Mouse (Mus musculus): ENCODE results near the gene Zcchc2. TPM values are rescaled to one million over a fixed set of nuclear protein-coding genes. Genes with fewer than 3 reads are reported as not detected.

Zcchc2 gene
- total and polyA plus RNA-seq, 3 experiments: 6.8 to 12.6 (median 7.8) TPM

DNA sequence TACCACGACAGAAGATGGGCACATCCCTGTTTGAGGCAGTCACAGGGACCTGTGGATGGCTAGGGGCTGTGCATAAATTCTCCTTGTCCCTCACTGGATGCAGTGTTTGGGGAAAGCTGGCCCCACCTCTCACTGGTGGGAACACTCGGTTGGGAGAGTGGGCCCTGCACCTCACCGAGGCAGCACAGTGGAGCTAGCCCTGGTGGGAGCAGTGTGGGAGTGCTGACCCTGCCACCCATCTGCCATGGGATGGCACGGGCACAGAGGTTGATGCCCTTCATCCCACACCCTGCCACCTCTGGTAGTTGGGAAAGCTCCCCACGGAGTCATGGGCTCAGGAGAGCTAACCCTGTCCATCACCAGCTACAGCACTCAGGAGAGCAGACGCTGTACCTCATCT, 41.9 kb upstream of the Zcchc2 start:
- Histone ChIP-seq H3K9ac (ENCODE audit: insufficient read depth, low read depth) (no peak overlapping the region), H3K79me2 (replicated peaks; ENCODE audit: control insufficient read depth, extremely low read depth, insufficient read depth, poor library complexity, severe bottlenecking) (no peaks in the 10 kb centered on the region), H3K4me1 (ENCODE audit: control insufficient read depth in 1 of 2, insufficient read depth in 2 of 2) (peaks cover 0 to 5% of the 10 kb centered on the region in 2 experiments; a peak in 2 of 4 replicates), H3K9me3 (replicated peaks; ENCODE audit: low read length) (no peaks in the 10 kb centered on the region), H3K4me3 (replicated peaks in 1 of 3; ENCODE audit: low read depth in 2 of 3, low read length in 2 of 3, poor library complexity in 1 of 3) (no peak overlapping the region), H3K4me2 (ENCODE audit: insufficient read depth, low read depth, poor library complexity, severe bottlenecking) (no peak overlapping the region), H3K27me3 (replicated peaks) (no peaks in the 10 kb centered on the region), H3K36me3 (replicated peaks in 1 of 2; ENCODE audit: control insufficient read depth in 1 of 2, insufficient read depth in 1 of 2, low read length in 1 of 2) (no peaks in the 10 kb centered on the region), H3K27ac (ENCODE audit: insufficient read depth, low read depth) (no peak overlapping the region)
- DNase-seq (ENCODE audit: extremely low read depth): no peak
- in situ Hi-C loops (cut with MboI; ENCODE audit: low pct_ligation_motif_present, low pct_unique_long_range_greater_than_20kb, low sequenced_read_pairs): no loop called here
- TF ChIP-seq SIN3A (IDR thresholded peaks at IDR 0.05; ENCODE audit: low read length) (no peak), KAT2A (IDR thresholded peaks at IDR 0.05; ENCODE audit: insufficient replicate concordance, low read length) (no peak), TCF12 (IDR thresholded peaks at IDR 0.05; ENCODE audit: low read depth, low read length) (no peak), NELFE (IDR thresholded peaks at IDR 0.05; ENCODE audit: low read depth, low read length) (no peak), JUND (conservative IDR thresholded peaks at IDR 0.05; ENCODE audit: low read depth, low read length) (no peak), HCFC1 (IDR thresholded peaks at IDR 0.05; ENCODE audit: low read depth, low read length) (no peak), RCOR1 (conservative IDR thresholded peaks at IDR 0.05; ENCODE audit: low read depth, low read length) (no peak), IRF4 (IDR thresholded peaks at IDR 0.05; ENCODE audit: low read depth, low read length) (no peak), MAX (IDR thresholded peaks at IDR 0.05; ENCODE audit: low read length) (no peak), MAZ (IDR thresholded peaks at IDR 0.05; ENCODE audit: low read depth, low read length) (no peak)
- dilution Hi-C loops (cut with MboI; ENCODE audit: extremely low pct_ligation_motif_present, extremely low pct_unique_long_range_greater_than_20kb, low sequenced_read_pairs): no loop called here

GRCm38 (mm10) chr1:105953588-105953987, 36.6 kb upstream of the Zcchc2 start:
- DNase-seq (ENCODE audit: extremely low read depth): no peak
- dilution Hi-C loops (cut with MboI; ENCODE audit: extremely low pct_ligation_motif_present, extremely low pct_unique_long_range_greater_than_20kb, low sequenced_read_pairs): no loop called here
- H3K4me3 ChIP-seq (replicated peaks in 1 of 3; ENCODE audit: low read depth in 2 of 3, low read length in 2 of 3, poor library complexity in 1 of 3): no peak overlapping the region
- no peaks in the 10 kb centered on the region for H3K9me3 ChIP-seq (replicated peaks; ENCODE audit: low read length)
- no peak overlapping the region for H3K4me2 ChIP-seq (ENCODE audit: insufficient read depth, low read depth, poor library complexity, severe bottlenecking)
- in situ Hi-C loops (cut with MboI; ENCODE audit: low pct_ligation_motif_present, low pct_unique_long_range_greater_than_20kb, low sequenced_read_pairs): no loop called here
- no peak overlapping the region for H3K27ac ChIP-seq (ENCODE audit: insufficient read depth, low read depth)
- H3K27me3 ChIP-seq (replicated peaks): no peaks in the 10 kb centered on the region
- TF ChIP-seq ETS1 (conservative IDR thresholded peaks at IDR 0.05; ENCODE audit: low read depth, low read length): no peak
- no peak for TF ChIP-seq MAX (IDR thresholded peaks at IDR 0.05; ENCODE audit: low read length)
- TF ChIP-seq PAX5 (IDR thresholded peaks at IDR 0.05; ENCODE audit: low read length): no peak
- no peak for TF ChIP-seq BHLHE40 (IDR thresholded peaks at IDR 0.05; ENCODE audit: low read depth, low read length)
- TF ChIP-seq TBP (conservative IDR thresholded peaks at IDR 0.05; ENCODE audit: low read depth, low read length): no peak
- TF ChIP-seq POLR2A (IDR thresholded peaks at IDR 0.05; ENCODE audit: low read depth, low read length): no peak
- no peaks in the 10 kb centered on the region for H3K36me3 ChIP-seq (replicated peaks in 1 of 2; ENCODE audit: control insufficient read depth in 1 of 2, insufficient read depth in 1 of 2, low read length in 1 of 2)
- H3K79me2 ChIP-seq (replicated peaks; ENCODE audit: control insufficient read depth, extremely low read depth, insufficient read depth, poor library complexity, severe bottlenecking): no peaks in the 10 kb centered on the region
- no peaks in the 10 kb centered on the region for H3K4me1 ChIP-seq (ENCODE audit: control insufficient read depth in 1 of 2, insufficient read depth in 2 of 2)
- no peak overlapping the region for H3K9ac ChIP-seq (ENCODE audit: insufficient read depth, low read depth)

DNA sequence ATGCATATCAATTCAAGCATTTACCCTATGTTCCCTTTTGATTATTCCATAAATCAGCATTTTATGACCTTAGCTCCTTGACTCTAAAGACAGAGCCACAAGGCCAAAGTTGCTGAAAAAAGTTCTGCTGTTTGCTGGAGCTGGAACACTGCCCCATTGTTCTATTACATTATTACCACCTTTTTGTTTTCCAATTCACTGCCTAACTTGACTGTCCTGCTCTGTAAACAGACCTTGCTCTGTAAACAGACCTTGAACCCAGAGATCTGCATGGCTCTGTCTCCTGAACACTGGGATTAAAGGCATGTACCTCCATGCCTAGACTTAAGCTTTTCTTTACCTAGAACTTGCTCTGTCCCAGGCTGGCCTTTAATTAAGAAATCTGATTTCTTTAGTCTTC, 36.2 kb upstream of the Zcchc2 start:
- Histone ChIP-seq H3K36me3 (replicated peaks in 1 of 2; ENCODE audit: control insufficient read depth in 1 of 2, insufficient read depth in 1 of 2, low read length in 1 of 2) (no peaks in the 10 kb centered on the region), H3K79me2 (replicated peaks; ENCODE audit: control insufficient read depth, extremely low read depth, insufficient read depth, poor library complexity, severe bottlenecking) (no peaks in the 10 kb centered on the region), H3K27ac (ENCODE audit: insufficient read depth, low read depth) (no peak overlapping the region), H3K4me3 (replicated peaks in 1 of 3; ENCODE audit: low read depth in 2 of 3, low read length in 2 of 3, poor library complexity in 1 of 3) (no peak overlapping the region), H3K4me2 (ENCODE audit: insufficient read depth, low read depth, poor library complexity, severe bottlenecking) (no peak overlapping the region), H3K9ac (ENCODE audit: insufficient read depth, low read depth) (no peak overlapping the region), H3K27me3 (replicated peaks) (no peaks in the 10 kb centered on the region), H3K4me1 (ENCODE audit: control insufficient read depth in 1 of 2, insufficient read depth in 2 of 2) (no peaks in the 10 kb centered on the region), H3K9me3 (replicated peaks; ENCODE audit: low read length) (no peaks in the 10 kb centered on the region)
- no peak for DNase-seq (ENCODE audit: extremely low read depth)
- dilution Hi-C loops (cut with MboI; ENCODE audit: extremely low pct_ligation_motif_present, extremely low pct_unique_long_range_greater_than_20kb, low sequenced_read_pairs): no loop called here
- in situ Hi-C loops (cut with MboI; ENCODE audit: low pct_ligation_motif_present, low pct_unique_long_range_greater_than_20kb, low sequenced_read_pairs): no loop called here
- TF ChIP-seq USF1 (IDR thresholded peaks at IDR 0.05; ENCODE audit: low read depth, low read length) (no peak), ETS1 (conservative IDR thresholded peaks at IDR 0.05; ENCODE audit: low read depth, low read length) (no peak), E2F4 (IDR thresholded peaks at IDR 0.05; ENCODE audit: insufficient replicate concordance, low read depth, low read length) (no peak), EP300 (IDR thresholded peaks at IDR 0.05; ENCODE audit: low read length) (no peak), IRF4 (IDR thresholded peaks at IDR 0.05; ENCODE audit: low read depth, low read length) (no peak), ZNF384 (IDR thresholded peaks at IDR 0.05; ENCODE audit: low read depth, low read length) (no peak), POLR2AphosphoS2 (IDR thresholded peaks at IDR 0.05; ENCODE audit: low read depth, low read length) (no peak), ZKSCAN1 (IDR thresholded peaks at IDR 0.05; ENCODE audit: borderline replicate concordance, low read depth, low read length) (no peak), MAFK (IDR thresholded peaks at IDR 0.05; ENCODE audit: insufficient replicate concordance, low read length) (no peak), SIN3A (IDR thresholded peaks at IDR 0.05; ENCODE audit: low read length) (no peak), NRF1 (IDR thresholded peaks at IDR 0.05; ENCODE audit: low read depth, low read length) (no peak), JUND (conservative IDR thresholded peaks at IDR 0.05; ENCODE audit: low read depth, low read length) (no peak), UBTF (IDR thresholded peaks at IDR 0.05; ENCODE audit: low read depth, low read length) (no peak), MAX (IDR thresholded peaks at IDR 0.05; ENCODE audit: low read length) (no peak), MYC (IDR thresholded peaks at IDR 0.05; ENCODE audit: low read depth, low read length) (no peak), ZMIZ1 (IDR thresholded peaks at IDR 0.05; ENCODE audit: low read depth, low read length) (no peak), JUN (IDR thresholded peaks at IDR 0.05; ENCODE audit: insufficient read depth, low read depth, low read length) (no peak)

Measured in CH12.LX (cell line).